Mouse (Mus musculus): Measurements from ENCODE around the gene Cse1l. TPM values are rescaled to one million over a fixed set of nuclear protein-coding genes. Genes with fewer than 3 reads are reported as not detected.

Gene Cse1l
- 76.2 and 85.0 TPM in 2 replicates for polyA plus RNA-seq (2015; fragmentation: Nextera tagmentation; extraction: Ambion mirVana)

DNA sequence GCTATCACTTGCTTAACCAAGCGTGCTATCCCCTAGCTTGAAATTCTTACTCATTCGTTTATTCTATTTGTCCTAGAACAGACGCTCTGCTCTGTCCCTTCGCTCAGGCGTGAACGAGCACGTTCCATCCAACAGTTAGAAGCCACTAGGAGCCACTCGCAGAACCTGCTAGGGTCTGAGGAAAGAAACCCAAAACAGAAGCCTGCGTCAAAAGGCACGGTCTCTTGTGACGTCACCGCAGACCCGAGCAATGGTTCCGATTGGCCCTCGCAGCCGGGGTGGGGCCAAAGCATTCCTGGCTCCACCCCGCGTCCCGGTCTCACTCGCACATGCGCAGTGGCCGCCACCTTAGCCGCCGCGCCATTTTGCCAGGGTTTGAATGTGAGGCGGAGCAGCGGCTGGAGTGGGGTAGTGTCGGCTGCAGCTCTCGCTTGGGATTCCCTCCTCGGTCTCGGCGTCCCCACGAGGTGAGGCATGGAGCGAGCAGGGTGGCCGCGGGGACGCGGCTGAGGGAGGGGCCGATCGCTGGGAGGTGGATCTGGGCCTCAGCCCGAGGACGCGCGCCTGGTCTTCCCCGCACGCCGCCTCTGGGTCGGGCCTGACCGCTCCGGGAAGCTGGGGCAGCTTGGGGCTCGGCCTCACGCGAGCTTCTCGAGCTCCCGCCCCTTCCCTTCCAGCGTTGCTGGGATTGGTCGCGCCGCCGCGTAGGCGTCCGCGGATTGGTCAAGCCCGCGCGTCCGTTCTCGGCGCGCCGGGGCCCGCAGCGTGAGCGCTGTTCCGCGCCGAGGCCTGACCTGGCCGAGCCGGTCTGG, at the start of gene Cse1l:
Gene Cse1l (plus strand): TSS at position 330 of the 812 bp plus-strand sequence.
- peak; percentile 98 for DNase-seq (ENCODE audit: low spot score)

DNA sequence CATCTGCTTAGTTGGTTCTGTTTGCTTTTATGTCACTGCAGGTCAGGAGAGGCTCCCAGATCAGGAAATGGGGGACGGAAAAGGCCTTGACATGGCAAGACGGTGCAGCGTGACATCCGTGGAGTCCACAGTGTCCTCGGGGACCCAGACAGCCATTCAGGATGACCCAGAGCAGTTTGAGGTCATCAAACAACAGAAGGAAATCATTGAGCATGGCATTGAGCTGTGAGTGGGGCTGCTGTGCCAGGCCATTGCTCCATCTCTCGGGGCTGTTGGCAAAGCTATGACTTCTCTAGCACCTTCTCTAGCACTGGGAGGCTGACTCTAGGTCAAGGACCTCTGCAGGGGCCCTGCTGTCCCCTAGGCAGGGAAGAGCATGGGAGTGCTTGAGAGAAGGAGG, 49.5 kb upstream of the Cse1l start:
- no peak for DNase-seq (ENCODE audit: low spot score)

DNA sequence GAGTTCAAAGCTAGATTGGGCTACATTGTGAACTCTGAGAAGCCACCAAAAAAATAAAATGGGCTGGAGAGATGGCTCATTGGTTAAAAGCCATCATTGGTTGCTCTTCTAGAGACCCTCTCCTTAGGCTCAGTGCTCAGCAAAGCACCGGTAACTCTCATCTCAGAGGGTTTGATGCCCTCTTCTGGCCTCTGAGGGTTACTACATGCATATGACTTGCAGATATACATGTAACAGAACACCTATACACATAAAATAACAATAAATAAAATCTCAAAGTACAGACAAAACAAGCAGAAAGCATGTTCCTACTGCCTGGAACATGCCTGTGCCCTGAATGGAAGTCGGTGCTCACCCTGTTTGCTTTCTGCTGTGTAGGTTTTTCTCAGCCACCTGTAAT, 48.7 kb upstream of the Cse1l start:
- DNase-seq (ENCODE audit: low spot score): peak; percentile 46

DNA sequence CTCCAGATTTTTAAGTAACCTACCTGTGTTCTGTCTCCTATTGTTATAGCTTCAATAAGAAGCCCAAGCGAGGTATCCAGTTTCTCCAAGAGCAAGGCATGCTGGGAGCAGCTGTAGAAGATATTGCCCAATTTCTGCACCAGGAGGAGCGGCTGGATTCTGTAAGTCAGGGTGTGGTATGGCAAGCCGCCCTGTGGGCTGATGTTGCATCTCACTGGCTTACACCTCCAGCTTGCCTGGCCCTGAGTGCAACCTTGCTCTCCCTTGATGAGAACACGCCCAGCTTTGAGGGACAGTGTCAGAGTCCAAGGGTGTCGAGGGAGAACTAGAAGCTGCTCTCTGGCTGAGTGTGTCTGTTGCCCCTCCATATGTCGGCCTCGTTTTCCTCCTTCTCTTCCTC, 46.6 kb upstream of the Cse1l start:
- no peak for DNase-seq (ENCODE audit: low spot score)

DNA sequence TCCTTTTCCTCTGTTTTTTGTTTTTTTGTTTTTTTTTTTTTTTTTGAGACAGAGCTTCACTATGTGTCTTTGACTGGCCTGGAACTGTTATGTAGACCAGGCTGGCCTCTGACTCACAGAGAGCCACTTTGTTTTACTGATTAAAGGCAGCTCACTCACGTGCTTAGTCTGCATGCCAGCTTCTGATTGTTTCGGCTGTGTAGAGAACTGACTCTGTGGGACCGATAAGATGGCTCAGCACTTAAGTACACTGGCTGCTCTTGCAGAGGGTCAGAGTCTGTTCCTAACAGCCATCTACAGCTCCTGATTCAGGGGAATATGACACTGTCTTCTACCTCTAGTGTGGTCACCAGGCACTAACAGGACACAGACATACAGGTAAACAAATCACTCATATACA, 43.3 kb upstream of the Cse1l start:
- DNase-seq (ENCODE audit: low spot score): no peak

DNA sequence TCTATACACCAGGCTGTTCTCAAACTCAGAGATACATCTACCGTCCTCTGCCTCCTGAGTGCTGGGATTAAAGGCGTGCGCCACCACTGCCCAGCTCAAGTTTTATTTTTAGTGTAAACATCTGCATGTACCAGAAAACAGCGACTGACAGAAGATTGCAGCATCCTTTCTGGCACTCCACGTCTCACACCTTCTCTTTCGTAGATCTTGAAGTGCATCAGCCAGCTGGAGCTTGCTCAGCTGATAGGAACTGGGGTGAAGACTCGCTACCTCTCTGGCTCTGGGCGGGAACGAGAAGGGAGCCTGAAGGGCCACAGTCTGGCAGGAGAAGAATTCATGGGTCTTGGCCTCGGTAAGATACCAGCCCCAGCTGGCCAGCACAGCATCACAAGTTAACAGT, 40.4 kb upstream of the Cse1l start:
- no peak for DNase-seq (ENCODE audit: low spot score)

DNA sequence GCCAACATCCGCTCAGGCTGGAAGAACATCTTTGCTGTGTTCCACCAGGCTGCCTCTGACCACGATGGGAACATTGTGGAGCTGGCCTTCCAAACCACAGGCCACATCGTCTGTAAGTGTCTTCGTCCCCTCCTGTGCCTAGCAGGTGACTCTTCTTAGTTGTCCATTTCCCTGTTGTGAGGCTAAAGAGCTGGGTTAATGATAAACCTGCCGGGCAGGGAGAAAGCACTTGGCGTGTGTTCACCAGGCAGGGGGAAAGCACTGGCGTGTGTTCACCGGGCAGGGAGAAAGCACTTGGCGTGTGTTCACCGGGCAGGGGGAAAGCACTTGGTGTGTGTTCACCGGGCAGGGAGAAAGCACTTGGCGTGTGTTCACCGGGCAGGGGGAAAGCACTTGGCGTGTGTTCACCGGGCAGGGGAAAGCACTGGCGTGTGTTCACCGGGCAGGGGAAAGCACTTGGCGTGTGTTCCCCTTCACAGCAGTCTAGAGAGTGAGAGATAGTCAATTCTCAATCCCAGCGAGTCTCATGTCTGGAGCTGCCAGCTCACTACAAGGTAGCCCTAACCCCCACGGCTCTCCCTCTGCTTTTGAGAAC, 35.5 kb upstream of the Cse1l start:
- DNase-seq (ENCODE audit: low spot score): no peak

DNA sequence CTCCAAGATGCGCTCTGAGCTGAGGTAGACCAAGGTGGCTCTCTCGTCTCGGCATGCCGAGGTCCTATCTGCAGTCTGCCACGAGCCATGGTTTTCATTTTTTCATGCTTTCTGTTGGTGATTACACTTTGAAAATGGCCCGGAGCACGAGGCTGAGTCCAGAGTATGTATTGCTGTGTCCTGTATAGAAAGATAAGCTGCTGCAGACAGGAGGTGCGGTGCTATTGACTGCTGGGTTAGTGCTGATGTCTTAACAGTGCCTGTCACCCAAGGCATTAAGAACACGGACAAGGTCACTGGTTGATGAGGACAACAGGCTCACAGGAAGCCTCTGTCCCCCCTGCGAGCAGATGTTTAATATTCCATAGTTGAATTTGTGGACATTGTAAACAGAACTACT, 34.9 kb upstream of the Cse1l start:
- no peak for DNase-seq (ENCODE audit: low spot score)

DNA sequence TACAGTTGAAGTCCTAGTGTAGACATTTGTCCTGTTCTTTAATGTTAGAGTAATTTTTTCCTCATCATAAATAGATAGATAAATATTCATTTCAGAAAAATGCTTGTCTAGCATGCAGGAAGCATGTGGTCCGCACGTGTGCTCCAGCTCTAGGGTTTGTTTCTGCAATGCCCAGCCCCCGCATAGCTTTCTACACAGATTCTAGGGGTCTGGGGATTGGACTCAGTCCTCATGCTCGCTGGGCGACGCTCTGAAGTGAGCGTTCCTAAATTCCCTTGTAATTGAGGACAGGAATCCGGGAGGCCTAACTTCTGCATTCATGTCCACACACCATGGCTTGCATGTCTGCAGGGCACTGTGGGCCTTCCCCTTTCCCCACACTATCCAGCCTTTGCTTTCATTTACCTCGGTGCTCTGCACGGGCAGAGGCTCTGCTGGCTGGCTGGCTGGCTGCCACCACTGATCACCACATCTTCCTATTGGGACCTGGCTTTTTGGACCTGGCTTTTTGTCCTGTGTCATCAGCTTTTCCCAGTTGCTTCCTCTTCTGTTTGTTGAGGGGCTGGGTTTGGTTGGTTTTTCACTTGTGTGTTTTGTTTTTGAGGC, 31.1 kb upstream of the Cse1l start:
- no peak for DNase-seq (ENCODE audit: low spot score)

DNA sequence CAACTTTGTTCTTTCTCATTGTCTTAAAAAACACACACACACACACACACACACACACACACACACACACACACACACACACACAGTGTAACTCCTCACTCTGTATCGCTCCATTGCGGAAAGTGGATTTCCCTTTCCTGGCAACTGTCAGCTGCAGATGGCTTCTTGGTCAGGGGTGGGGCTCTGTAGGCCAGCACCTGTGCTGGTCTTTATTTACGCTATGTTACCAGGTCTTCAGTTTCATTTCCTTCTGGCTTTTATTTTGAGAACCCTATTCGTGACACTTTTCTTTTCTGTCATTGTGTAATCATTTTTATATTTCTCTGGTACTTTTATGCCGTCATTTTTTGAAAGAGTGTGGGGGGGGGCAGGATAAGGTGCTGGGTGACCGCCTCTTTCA, 30.3 kb upstream of the Cse1l start:
- peak; percentile 36 for DNase-seq (ENCODE audit: low spot score)

DNA sequence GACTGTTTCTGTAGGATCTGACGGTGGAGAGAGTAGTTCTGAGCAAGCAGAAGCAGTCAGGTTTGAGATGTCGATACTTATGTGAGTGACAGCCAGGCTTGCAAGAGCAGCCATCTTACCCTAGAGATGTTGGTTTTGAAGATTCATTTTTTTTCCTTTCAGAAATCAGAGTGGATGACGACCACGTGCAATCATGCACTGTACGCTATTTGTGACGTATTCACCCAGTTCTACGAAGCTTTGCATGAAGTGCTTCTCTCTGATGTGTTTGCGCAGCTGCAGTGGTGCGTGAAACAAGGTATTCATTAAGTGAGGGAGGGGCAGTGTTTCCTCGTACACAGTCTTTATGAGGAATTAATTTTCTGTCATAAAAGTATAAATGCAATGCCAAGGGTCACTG, 29.5 kb upstream of the Cse1l start:
- no peak for DNase-seq (ENCODE audit: low spot score)

DNA sequence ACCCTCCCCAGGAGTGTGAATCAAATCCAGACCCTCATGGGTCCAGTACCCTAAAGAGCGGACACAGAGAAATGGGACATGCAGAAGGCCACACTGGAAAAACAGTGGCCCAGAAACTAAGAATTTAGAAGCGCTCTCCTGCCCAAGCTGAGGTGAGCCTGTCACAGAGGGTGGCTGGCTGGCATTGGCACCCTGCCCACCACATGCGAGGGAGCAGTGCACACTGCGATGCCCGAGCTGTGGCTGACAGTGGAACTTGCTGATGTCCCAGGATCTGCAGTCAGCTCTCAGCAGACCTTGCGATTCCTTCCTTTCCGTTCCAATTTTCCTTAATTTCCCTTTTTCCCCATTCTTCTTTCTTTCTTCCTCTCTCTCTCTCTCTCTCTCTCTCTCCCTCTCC, 20.8 kb upstream of the Cse1l start:
- no peak for DNase-seq (ENCODE audit: low spot score)

DNA sequence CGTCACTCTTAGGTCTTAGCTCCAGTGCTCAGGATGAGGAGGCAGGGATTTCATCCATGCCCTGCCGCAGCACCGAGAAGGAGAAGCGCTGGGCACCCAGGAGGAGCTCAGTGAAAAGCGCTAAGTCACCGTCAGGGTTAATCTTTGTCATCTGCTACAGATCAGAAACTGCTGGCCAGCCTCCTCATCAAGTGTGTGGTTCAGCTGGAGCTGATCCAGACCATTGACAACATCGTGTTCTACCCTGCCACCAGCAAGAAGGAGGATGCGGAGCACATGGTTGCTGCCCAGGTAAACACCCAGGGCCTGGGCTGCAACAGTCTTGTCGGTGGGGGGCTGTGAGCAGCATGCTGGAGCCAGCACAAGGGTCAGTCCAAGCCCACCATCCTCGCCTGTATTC, 20.2 kb upstream of the Cse1l start:
- DNase-seq (ENCODE audit: low spot score): no peak

DNA sequence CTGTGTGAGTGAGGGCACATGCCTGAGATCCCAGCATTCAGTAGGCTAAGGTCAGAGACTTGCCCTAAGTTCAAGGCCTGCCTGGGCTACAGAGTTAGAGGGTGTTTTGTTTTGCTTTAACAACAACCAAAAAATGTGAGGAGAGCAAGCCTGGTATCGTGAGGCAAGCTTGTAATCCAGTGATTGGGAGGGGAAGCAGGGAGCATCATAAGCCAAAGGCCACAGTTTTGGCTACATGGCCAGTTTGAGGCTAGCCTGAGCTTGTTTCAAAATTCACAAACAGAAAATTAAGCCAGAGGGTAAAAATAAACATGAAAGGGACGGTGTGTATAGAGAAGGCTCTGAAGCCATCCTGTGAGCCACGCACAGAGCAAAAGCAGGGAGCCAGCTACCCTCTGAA, 19.6 kb upstream of the Cse1l start:
- no peak for DNase-seq (ENCODE audit: low spot score)

DNA sequence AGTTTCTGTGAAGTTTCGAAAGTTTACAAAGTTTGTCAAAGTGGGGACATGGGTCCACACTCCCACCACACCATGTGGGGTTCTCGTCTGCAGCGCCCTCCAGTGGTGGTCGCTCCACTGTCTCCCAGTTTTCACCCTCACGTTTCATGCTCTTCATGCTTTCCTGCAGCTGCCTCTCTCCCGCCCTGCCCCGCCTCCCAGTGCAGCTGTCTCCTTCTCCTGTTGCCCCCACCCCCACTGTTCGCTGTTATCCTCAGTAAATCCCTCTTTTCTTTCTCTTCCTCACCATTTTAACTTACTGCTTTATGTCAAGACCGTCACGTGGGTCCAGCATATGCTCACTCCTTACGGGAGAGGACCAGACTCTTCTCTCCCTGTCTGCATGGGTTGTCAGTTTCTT, 18.0 kb upstream of the Cse1l start:
- DNase-seq (ENCODE audit: low spot score): peak; percentile 32

DNA sequence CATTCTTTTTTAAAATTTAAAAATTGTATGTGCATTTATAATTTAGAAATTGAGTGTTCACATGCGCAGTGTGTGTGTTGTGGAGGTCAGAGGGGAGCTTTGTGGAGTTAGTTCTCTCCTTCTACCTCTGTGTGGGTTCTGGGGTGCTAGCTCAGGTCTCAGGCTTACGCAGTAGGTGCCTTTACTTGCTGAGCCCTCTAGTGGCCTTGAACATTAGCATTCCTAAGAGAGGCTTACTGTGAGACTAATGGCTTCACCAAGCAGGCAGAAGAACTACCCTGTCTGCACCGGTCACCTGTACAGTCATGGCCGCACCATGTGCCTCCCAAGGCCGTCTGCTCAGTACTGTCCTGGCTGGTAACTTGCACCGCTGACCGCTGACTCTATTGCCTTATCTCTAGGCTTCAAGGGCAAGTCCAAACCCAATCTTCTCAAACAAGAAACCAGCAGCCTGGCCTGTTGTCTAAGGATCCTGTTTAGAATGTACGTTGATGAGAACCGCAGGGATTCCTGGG, 14.4 kb upstream of the Cse1l start:
- peak; percentile 42 for DNase-seq (ENCODE audit: low spot score)

DNA sequence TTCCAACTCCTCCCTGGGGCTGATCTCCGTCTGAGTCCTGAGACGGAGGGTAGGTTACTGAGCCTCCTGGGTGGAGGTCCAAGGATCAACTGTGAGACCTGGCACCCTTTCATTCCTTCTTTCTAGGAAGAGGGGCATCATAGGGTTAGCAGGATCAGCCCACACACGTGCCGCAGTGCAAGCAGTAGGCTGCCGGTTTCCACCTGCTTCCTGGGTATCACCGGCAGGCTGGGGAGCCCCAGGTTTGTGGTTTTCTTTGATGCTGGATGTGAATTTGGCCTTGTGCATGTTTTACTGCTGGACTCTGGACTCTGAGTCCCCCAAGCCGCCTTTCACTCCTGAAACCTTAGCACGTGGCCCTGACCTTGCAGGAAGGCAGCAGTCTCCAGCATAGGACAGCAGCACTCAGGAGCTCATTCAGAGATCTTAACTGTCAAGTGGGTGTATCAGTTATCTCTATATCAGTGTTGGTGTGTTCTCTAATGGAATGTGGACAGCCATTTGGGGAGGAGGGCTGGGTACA, 13.6 kb upstream of the Cse1l start:
- no peak for DNase-seq (ENCODE audit: low spot score)

DNA sequence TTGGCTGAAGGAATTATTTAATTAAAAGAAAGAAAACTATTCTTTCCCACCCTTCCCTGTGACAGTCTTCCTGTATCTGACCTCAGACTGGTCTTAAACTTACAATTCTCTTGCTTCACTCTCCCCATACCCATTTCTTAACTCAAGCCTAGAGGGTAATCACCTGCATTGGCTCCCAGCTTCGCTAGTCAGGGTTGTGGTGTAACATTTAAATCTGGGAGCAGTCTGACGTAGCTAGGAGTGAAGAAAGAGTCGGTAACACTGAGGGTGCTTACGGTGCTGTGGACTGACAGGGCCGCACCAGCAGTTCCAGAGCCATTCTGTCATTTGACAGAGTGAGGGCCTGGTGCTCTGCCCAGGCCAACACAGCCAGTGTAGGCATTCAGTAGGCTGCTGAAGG, 12.8 kb upstream of the Cse1l start:
- DNase-seq (ENCODE audit: low spot score): no peak

DNA sequence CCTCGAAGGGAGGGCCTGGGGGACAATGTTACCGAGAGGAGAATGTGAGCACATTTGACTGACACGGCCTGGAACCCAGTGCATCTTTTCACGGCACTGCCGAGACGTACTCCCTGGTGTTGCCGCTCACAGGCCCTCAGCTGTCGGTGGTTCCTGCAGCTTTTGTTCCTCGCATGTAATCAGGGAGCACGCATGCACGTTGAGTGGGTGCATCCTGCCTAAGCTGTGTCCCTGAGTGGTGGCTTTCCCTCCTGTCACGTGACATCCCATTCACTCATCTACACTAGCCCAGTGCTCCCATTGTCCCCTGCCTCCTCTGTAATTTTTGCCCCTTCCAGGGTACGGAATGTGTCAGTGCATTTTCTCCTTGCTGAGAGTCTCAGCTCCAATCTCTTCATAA, 9.5 kb upstream of the Cse1l start:
- DNase-seq (ENCODE audit: low spot score): no peak

DNA sequence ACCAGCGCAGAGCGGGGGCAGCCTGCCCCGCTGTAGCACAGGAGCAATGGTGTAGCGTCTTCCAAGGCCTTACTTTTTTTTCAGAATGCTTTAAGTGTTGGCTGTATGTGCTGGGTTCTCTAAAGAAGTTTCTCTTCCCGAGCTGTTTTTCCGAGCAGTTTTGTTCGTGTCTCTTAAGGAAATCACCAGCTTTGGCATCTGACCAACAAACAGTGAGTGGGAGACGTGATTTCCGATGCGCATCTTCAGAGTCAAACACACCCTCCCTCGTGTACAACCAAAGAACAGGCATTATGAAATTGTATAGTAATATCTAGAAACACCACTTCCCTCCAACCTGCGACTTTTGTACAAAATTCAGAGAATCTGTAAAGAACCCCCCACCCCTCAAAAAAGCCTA, 8.9 kb upstream of the Cse1l start:
- no peak for DNase-seq (ENCODE audit: low spot score)

DNA sequence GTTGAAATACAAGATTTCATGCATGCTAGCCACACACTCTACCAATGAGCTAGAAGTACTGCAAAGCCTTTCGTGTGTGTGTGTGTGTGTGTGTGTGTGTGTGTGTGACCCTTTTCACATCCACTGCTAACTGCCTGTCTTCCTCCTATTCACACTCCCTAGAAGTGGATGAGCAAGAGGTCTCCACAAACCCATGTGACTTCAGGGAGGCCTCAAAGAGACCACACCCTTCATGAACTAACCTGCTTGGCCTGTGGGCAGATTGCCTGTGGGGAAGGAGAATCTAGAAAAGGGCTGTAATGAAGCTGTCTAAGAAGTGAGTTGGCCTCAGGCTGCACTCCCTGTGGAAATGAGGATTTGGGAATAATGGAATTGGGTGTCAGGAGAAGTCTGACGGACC, 6.7 kb upstream of the Cse1l start:
- no peak for DNase-seq (ENCODE audit: low spot score)

DNA sequence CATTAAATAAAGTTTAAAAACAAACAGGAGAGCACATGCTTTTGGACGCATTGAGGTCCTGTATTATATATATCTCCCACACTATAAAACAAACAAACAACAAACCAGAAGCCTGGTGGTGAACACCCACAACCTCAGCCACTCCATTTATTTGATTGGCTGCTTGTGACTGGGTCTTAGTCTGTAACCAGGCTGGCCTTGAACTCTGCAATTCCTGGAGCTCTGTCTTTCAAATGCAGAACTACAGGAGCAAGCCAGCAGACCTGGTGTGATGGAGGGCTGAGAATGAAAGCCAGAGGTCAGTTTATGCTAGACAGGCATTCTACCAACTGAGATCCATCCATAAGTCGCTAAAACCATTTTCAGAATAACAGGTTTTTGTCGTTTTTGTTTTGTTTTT, 6.1 kb upstream of the Cse1l start:
- DNase-seq (ENCODE audit: low spot score): no peak
